Mouse (Mus musculus): ENCODE results near the gene Zbtb44. TPM values are rescaled to one million over a fixed set of nuclear protein-coding genes. Genes with fewer than 3 reads are reported as not detected.

Zbtb44 gene
- polyA plus RNA-seq, 1 experiment from 2014 or later = 4.9 TPM

DNA sequence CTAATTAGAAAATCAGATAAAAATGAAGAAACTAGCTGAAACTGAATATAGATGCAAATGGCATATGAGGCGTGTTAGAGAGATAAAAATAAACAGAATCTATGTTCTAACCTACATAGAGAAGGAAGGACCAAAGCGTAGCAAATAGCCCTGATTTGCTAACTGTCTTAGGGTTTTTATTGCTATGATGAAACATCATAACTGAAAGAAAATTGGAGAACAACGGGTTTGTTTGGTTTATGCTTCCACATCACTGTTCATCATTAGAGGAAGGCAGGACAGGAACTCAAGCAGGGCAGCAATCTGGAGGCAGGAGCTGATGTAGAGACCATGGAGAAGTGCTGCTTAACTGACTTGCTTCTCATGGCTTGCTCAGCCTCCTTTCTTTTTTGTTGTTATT, 12.3 kb upstream of the Zbtb44 start:
- ATAC-seq = no peak

DNA sequence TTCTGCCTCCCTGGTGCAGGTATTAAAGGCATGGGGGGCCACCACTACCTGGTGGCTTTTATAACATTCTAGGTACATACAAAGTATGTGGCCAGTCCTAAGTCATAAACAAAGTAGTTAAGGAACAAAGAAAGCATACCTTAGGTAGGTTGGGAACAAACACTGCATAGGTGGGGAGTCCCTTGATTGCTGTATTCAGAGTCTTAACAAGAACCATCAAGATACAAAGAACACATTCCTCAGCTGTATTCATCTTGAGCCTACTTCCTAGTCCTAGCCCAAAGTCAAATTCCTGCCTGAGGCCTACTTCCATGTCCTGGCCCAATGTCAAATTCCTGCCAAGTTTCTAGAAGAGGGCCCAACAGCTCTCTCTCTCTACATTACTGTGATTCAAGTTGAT, 11.7 kb upstream of the Zbtb44 start:
- Histone ChIP-seq H3K4me1 (ENCODE audit: insufficient read depth) (peaks cover 3% of the 10 kb centered on the region; the same call in 1 of the 2 replicates), H3K4me2 (ENCODE audit: low read depth, low read length) (no peak overlapping the region), H3K27me3 (ENCODE audit: insufficient read depth, low read length) (no peaks in the 10 kb centered on the region), H3K36me3 (replicated peaks; ENCODE audit: insufficient read depth, low read length) (no peaks in the 10 kb centered on the region), H3K27ac (ENCODE audit: low read depth) (no peak overlapping the region), H3K4me3 (ENCODE audit: low read depth, low read length) (no peak overlapping the region), H3K9ac (replicated peaks) (no peak overlapping the region), H3K9me3 (ENCODE audit: low read length) (no peaks in the 10 kb centered on the region)
- DNase-seq = no peak
- no peak for ATAC-seq
- TF ChIP-seq EP300 (IDR thresholded peaks at IDR 0.05; ENCODE audit: low read depth) (no peak), CTCF (IDR thresholded peaks at IDR 0.05; ENCODE audit: low read depth) (no peak)

More for the DNA sequence above, 12.3 kb upstream of the Zbtb44 start:
- Histone ChIP-seq H3K9ac (replicated peaks) (no peak overlapping the region), H3K4me2 (ENCODE audit: low read depth, low read length) (no peak overlapping the region), H3K4me1 (ENCODE audit: insufficient read depth) (no peaks in the 10 kb centered on the region), H3K4me3 (ENCODE audit: low read depth, low read length) (no peak overlapping the region), H3K27ac (ENCODE audit: low read depth) (no peak overlapping the region), H3K36me3 (replicated peaks; ENCODE audit: insufficient read depth, low read length) (no peaks in the 10 kb centered on the region), H3K27me3 (ENCODE audit: insufficient read depth, low read length) (no peaks in the 10 kb centered on the region), H3K9me3 (ENCODE audit: low read length) (no peaks in the 10 kb centered on the region)
- DNase-seq = no peak
- TF ChIP-seq EP300 (IDR thresholded peaks at IDR 0.05; ENCODE audit: low read depth) = no peak
- WGBS (ENCODE audit: insufficient replicate concordance) = 64% methylated on average over 3 of the region's 3 CpGs

DNA sequence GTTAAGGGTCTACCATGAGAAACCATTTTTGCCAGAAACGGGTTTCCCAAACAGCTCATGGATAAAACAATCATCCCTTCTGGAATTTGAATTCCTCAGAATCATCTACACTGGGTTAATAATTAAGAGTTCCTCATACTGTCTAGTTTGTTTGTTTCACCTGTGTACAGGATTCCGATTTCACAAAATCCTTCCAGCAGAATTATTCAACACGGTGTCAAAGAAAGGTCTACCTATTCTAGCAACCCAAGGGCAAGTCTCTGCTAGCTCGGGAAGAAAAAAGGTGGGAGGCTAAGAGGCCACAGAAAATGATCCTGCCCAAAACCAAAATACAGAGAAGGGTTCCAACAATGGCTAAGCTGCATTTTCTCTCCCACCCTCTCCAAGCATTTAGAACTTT, 2.2 kb upstream of the Zbtb44 start:
- H3K36me3 ChIP-seq (replicated peaks; ENCODE audit: insufficient read depth, low read length) = no peaks in the 10 kb centered on the region
- H3K27me3 ChIP-seq (ENCODE audit: insufficient read depth, low read length) = no peaks in the 10 kb centered on the region
- peak overlapping the region; percentile 27; the same call in 1 of the 2 replicates for H3K4me2 ChIP-seq (ENCODE audit: low read depth, low read length)
- ATAC-seq (no peak), DNase-seq (no peak)
- H3K9me3 ChIP-seq (ENCODE audit: low read length) = no peaks in the 10 kb centered on the region
- H3K4me3 ChIP-seq (ENCODE audit: low read depth, low read length) = no peak overlapping the region
- H3K4me1 ChIP-seq (ENCODE audit: insufficient read depth) = peaks cover 11% of the 10 kb centered on the region
- 68% methylated on average over 4 of the region's 4 CpGs for WGBS (ENCODE audit: insufficient replicate concordance)
- H3K27ac ChIP-seq (ENCODE audit: low read depth) = peak overlapping the region; percentile 82
- no peak overlapping the region for H3K9ac ChIP-seq (replicated peaks)
- TF ChIP-seq CTCF (IDR thresholded peaks at IDR 0.05; ENCODE audit: low read depth) (no peak), EP300 (IDR thresholded peaks at IDR 0.05; ENCODE audit: low read depth) (no peak)

DNA sequence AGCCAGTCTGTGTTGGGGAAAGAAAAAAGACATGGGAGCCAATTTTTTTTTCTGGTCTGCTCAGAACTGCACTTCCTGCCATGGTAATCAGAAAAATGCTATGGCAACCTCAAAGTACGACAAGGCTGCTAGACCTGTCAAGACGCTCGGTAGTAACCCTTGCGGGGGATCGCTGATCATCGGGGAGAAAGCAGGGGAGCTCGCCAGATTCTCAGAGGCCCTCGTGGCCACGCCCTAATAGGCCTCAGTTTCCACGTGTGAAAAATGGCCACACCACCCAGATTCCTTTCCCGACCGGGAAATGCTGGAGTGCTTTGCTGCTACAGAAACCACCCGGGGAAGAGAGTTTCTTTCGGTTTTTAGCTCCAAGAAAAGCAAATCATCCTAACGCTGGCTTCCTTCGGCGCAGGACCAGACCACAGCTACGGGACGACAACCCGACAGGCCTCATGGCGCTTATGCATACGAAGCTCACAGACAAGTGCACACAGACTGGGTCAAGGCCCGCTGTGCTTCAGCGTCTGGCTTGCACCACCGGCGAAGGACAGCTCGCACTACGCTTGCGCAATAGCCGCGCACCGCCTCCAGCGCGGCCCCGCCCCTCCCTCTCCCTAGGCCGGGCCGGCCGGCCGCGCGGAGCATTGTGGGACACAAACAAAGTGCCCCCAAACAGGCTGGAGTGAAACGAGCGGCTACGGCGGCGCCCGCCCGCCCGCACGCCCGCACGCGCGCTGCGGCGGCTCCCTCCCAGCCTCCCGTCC, 513 bp upstream of the Zbtb44 start:
- peaks cover 8% of the 10 kb centered on the region for H3K4me1 ChIP-seq (ENCODE audit: insufficient read depth)
- H3K9ac ChIP-seq (replicated peaks) = peak overlapping the region; percentile 91
- H3K4me2 ChIP-seq (ENCODE audit: low read depth, low read length) = peak overlapping the region; percentile 82
- H3K36me3 ChIP-seq (replicated peaks; ENCODE audit: insufficient read depth, low read length) = peaks cover 1% of the 10 kb centered on the region; the same call in 1 of the 2 replicates
- peak overlapping the region; percentile 80 for H3K4me3 ChIP-seq (ENCODE audit: low read depth, low read length)
- peak; percentile 90 for ATAC-seq
- 1% methylated on average over 31 of the region's 57 CpGs for WGBS (ENCODE audit: insufficient replicate concordance)
- no peaks in the 10 kb centered on the region for H3K9me3 ChIP-seq (ENCODE audit: low read length)
- no peaks in the 10 kb centered on the region for H3K27me3 ChIP-seq (ENCODE audit: insufficient read depth, low read length)
- TF ChIP-seq CTCF (IDR thresholded peaks at IDR 0.05; ENCODE audit: low read depth) = no peak
- TF ChIP-seq EP300 (IDR thresholded peaks at IDR 0.05; ENCODE audit: low read depth) = no peak
- H3K27ac ChIP-seq (ENCODE audit: low read depth) = peak overlapping the region; percentile 96
- DNase-seq = peak; percentile 98

DNA sequence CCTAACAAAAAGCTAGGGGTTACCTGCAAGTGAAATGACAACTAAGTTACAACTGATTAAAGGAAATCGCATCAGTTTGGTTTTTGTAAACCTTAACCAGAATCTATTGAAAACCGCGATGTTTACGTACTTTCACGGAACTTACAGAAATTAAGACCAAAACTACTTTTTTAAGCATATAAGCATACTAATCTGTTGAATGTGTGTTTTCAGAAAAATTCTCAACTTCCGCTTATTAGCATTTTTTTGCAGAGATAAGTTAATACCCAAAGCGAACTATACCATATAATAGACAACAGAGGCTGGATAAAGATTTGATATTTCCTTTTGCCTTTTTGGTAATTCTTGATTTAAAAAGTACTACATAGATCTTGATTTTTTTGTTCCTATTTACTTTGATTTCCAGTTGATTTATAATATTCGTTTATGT, 985 bp downstream of the Zbtb44 start:
- H3K27ac ChIP-seq (ENCODE audit: low read depth) = peak overlapping the region; percentile 96
- peaks cover 4% of the 10 kb centered on the region; the same call in 1 of the 2 replicates for H3K36me3 ChIP-seq (replicated peaks; ENCODE audit: insufficient read depth, low read length)
- H3K9me3 ChIP-seq (ENCODE audit: low read length) = no peaks in the 10 kb centered on the region
- no peaks in the 10 kb centered on the region for H3K27me3 ChIP-seq (ENCODE audit: insufficient read depth, low read length)
- peak overlapping the region; percentile 91 for H3K9ac ChIP-seq (replicated peaks)
- peaks cover 8% of the 10 kb centered on the region for H3K4me1 ChIP-seq (ENCODE audit: insufficient read depth)
- TF ChIP-seq EP300 (IDR thresholded peaks at IDR 0.05; ENCODE audit: low read depth) (no peak), CTCF (IDR thresholded peaks at IDR 0.05; ENCODE audit: low read depth) (no peak)
- 9% methylated on average over 8 of the region's 8 CpGs for WGBS (ENCODE audit: insufficient replicate concordance)
- H3K4me3 ChIP-seq (ENCODE audit: low read depth, low read length) = peak overlapping the region; percentile 80
- peak overlapping the region; percentile 82 for H3K4me2 ChIP-seq (ENCODE audit: low read depth, low read length)
- DNase-seq = no peak
- no peak for ATAC-seq

DNA sequence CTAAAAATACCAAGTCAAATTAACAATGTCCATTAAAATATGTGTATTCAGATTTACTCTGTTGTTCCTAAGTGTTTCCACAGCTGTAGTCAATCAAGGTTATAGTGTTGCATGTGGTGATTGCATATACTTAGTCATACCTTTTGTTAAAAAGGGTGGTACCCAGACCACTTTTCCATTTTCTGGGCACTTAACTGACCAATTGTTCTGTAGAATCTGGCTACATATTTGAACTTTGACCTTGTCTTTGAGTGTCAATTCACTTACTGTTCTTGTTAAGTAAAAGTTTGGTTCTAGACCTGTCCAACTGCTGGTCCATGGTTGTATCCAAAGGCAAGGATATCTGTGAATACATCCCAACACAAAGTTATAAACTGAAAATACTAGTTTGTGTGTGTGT, 2.1 kb downstream of the Zbtb44 start:
- peaks cover 5% of the 10 kb centered on the region for H3K4me1 ChIP-seq (ENCODE audit: insufficient read depth)
- H3K4me3 ChIP-seq (ENCODE audit: low read depth, low read length) = 0 out of 2 replicates have a peak overlapping the region, but pooled peaks have one; percentile 6
- no peaks in the 10 kb centered on the region for H3K27me3 ChIP-seq (ENCODE audit: insufficient read depth, low read length)
- ATAC-seq = no peak
- peak overlapping the region; percentile 7 for H3K9ac ChIP-seq (replicated peaks)
- H3K4me2 ChIP-seq (ENCODE audit: low read depth, low read length) = peak overlapping the region; percentile 49
- H3K36me3 ChIP-seq (replicated peaks; ENCODE audit: insufficient read depth, low read length) = peaks cover 4% of the 10 kb centered on the region; the same call in 1 of the 2 replicates
- DNase-seq = no peak
- no peaks in the 10 kb centered on the region for H3K9me3 ChIP-seq (ENCODE audit: low read length)
- no peak for TF ChIP-seq EP300 (IDR thresholded peaks at IDR 0.05; ENCODE audit: low read depth)
- TF ChIP-seq CTCF (IDR thresholded peaks at IDR 0.05; ENCODE audit: low read depth) = no peak
- no peak overlapping the region for H3K27ac ChIP-seq (ENCODE audit: low read depth)

Data from liver, postnatal 0 days (tissue).